ENCODE assay signal across 7 mouse cellular contexts in genomic region chr1:93101571-93102061, GRCm38 (mm10). TPM values are rescaled to one million over a fixed set of nuclear protein-coding genes. Genes with fewer than 3 reads are reported as not detected.
DNase-seq lines count a peak whose midpoint lies in the region; ATAC-seq and TF ChIP-seq lines count a peak whose summit lies in the region.

Kif1a (minus strand) TSS chr1:93101951.

- H3K4me2 ChIP-seq in forebrain, embryonic 15.5 days (replicated peaks), result peak within 1 kb of the TSS; percentile 97
- H3K4me2 ChIP-seq in intestine, embryonic 14.5 days (ENCODE audit: low read length), result peak within 1 kb of the TSS; percentile 99
- H3K4me2 ChIP-seq in limb, embryonic 12.5 days, result peak within 1 kb of the TSS; percentile 93

- no peaks in the 10 kb centered on the region for H3K27me3 ChIP-seq in forebrain, embryonic 15.5 days
- peaks cover 49% of the 10 kb centered on the region for H3K27me3 ChIP-seq in intestine, embryonic 14.5 days (replicated peaks; ENCODE audit: control insufficient read depth, insufficient read depth, low read length)
- H3K27me3 ChIP-seq in limb, embryonic 12.5 days, result peaks cover 70% of the 10 kb centered on the region

- peak; percentile 49 to 50 for DNase-seq in adrenal gland, adult 18-20 months (ENCODE audit: low spot score in 2 of 2)
- DNase-seq in cerebellum, adult 11 months, result peak; percentile 84
- DNase-seq in intestine, embryonic 14.5 days (ENCODE audit: low spot score), result peak; percentile 75
- no peak for DNase-seq in spleen, postnatal 36 days (ENCODE audit: low spot score in 2 of 2)

- no peak for TF ChIP-seq CTCF in olfactory bulb, adult 2 months (IDR thresholded peaks at IDR 0.05; ENCODE audit: insufficient read depth, low read depth, low read length)

- H3K4me1 ChIP-seq in forebrain, embryonic 15.5 days, result peaks cover 35% of the 10 kb centered on the region
- peaks cover 3% of the 10 kb centered on the region; the same call in 1 of the 2 replicates for H3K4me1 ChIP-seq in intestine, embryonic 14.5 days (replicated peaks; ENCODE audit: control insufficient read depth, insufficient read depth, low read length)
- peaks cover 19% of the 10 kb centered on the region for H3K4me1 ChIP-seq in limb, embryonic 12.5 days (replicated peaks)
- H3K4me1 ChIP-seq in olfactory bulb, adult 2 months (ENCODE audit: control insufficient read depth, insufficient read depth, low read length), result peaks cover 30% of the 10 kb centered on the region

- no peaks in the 10 kb centered on the region for H3K9me3 ChIP-seq in forebrain, embryonic 15.5 days
- H3K9me3 ChIP-seq in intestine, embryonic 14.5 days (ENCODE audit: control insufficient read depth, low read length), result no peaks in the 10 kb centered on the region
- no peaks in the 10 kb centered on the region for H3K9me3 ChIP-seq in limb, embryonic 12.5 days

- peak; percentile 94 for ATAC-seq in forebrain, embryonic 15.5 days (replicated peaks)
- peak; percentile 70; the same call in 1 of the 2 replicates for ATAC-seq in intestine, embryonic 14.5 days (replicated peaks; ENCODE audit: low FRiP score, low TSS enrichment, low read depth)
- ATAC-seq in limb, embryonic 12.5 days (ENCODE audit: insufficient number of reproducible peaks, insufficient read depth, low FRiP score, low TSS enrichment, low read depth), result 0 out of 2 replicates have a peak, but pooled peaks have one; percentile 20

- peak; percentile 94 for TF ChIP-seq POLR2A in olfactory bulb, adult 2 months (IDR thresholded peaks at IDR 0.05; ENCODE audit: insufficient read depth, low read depth, low read length)

- H3K9ac ChIP-seq in forebrain, embryonic 15.5 days (replicated peaks), result peak within 1 kb of the TSS; percentile 87
- peak within 1 kb of the TSS; percentile 47 for H3K9ac ChIP-seq in intestine, embryonic 14.5 days (ENCODE audit: low read length)
- H3K9ac ChIP-seq in limb, embryonic 12.5 days (replicated peaks), result peak within 1 kb of the TSS; percentile 61

- H3K27ac ChIP-seq in forebrain, embryonic 15.5 days (replicated peaks), result peak within 1 kb of the TSS; percentile 94
- H3K27ac ChIP-seq in intestine, embryonic 14.5 days (ENCODE audit: low read depth), result no peak within 1 kb of the TSS
- H3K27ac ChIP-seq in limb, embryonic 12.5 days, result no peak within 1 kb of the TSS
- H3K27ac ChIP-seq in olfactory bulb, adult 2 months (ENCODE audit: insufficient read depth, low read depth, low read length), result peak within 1 kb of the TSS; percentile 87

- H3K4me3 ChIP-seq in forebrain, embryonic 15.5 days, result peak within 1 kb of the TSS; percentile 91
- peak within 1 kb of the TSS; percentile 50 for H3K4me3 ChIP-seq in intestine, embryonic 14.5 days (ENCODE audit: low read depth, low read length)
- peak within 1 kb of the TSS; percentile 55 for H3K4me3 ChIP-seq in limb, embryonic 12.5 days (replicated peaks)
- H3K4me3 ChIP-seq in olfactory bulb, adult 2 months (ENCODE audit: insufficient read depth, low read depth, low read length), result peak within 1 kb of the TSS; percentile 62

- WGBS in forebrain, embryonic 15.5 days, result 2% methylated on average over 39 of the region's 39 CpGs
- WGBS in intestine, embryonic 14.5 days, result under 1% methylated on average over 36 of the region's 39 CpGs
- under 1% methylated on average over 39 of the region's 39 CpGs for WGBS in limb, embryonic 12.5 days
- WGBS in olfactory bulb, adult 2 months, result under 1% methylated on average over 39 of the region's 39 CpGs

- no peaks in the 10 kb centered on the region for H3K36me3 ChIP-seq in forebrain, embryonic 15.5 days
- no peaks in the 10 kb centered on the region for H3K36me3 ChIP-seq in intestine, embryonic 14.5 days (ENCODE audit: control insufficient read depth, insufficient read depth, low read length)
- H3K36me3 ChIP-seq in limb, embryonic 12.5 days, result no peaks in the 10 kb centered on the region

RNA-seq across cellular contexts. Expression of gene Kif1a, which starts in this region (rescaled TPM):
- 10 to 100 TPM; 37.9 to 38.1 TPM for total RNA-seq in adrenal gland, adult 18-20 months (2021)
- polyA plus RNA-seq in forebrain, embryonic 15.5 days (2015; fragmentation: Nextera tagmentation; extraction: Ambion mirVana), result 336 and 351 TPM in 2 replicates
- polyA plus RNA-seq in intestine, embryonic 14.5 days (2014; fragmentation: Nextera tagmentation; extraction: Ambion mirVana), result 15.8 and 16.7 TPM in 2 replicates
- 10.3 and 12.4 TPM in 2 replicates for polyA plus RNA-seq in limb, embryonic 12.5 days (2016; fragmentation: Nextera tagmentation; extraction: Ambion mirVana)
- 456 and 729 TPM in 2 replicates for polyA plus RNA-seq in olfactory bulb, adult 2 months (2012; ENCODE audit: insufficient read depth, insufficient read length, low replicate concordance, missing spikeins)

Comparison
In these comparisons a context has a peak if more than half of its experiments do, and no peak if none do; other contexts are left out.
1. RNA of gene Kif1a (polyA plus RNA-seq): 456 to 729 TPM in olfactory bulb, adult 2 months and 336 to 351 TPM in forebrain, embryonic 15.5 days; 15.8 to 16.7 TPM in intestine, embryonic 14.5 days and 10.3 to 12.4 TPM in limb, embryonic 12.5 days; every median in the first group is over 10 times any median in the second.
2. DNase-seq: peak in adrenal gland, adult 18-20 months (2 of 2), cerebellum, adult 11 months (single experiment) and intestine, embryonic 14.5 days (single experiment); none in spleen, postnatal 36 days (0 of 2).
3. ATAC-seq: peak in every context shown above with its lines; median percentile 94 in forebrain, embryonic 15.5 days; 70 in intestine, embryonic 14.5 days; 20 in limb, embryonic 12.5 days.
4. H3K27ac ChIP-seq: peak in forebrain, embryonic 15.5 days (single experiment) and olfactory bulb, adult 2 months (single experiment); none in intestine, embryonic 14.5 days (single experiment) and limb, embryonic 12.5 days (single experiment).
5. Peak in every context shown above with its lines, with median percentiles within 50 percentile points of each other: H3K4me2 ChIP-seq, H3K4me3 ChIP-seq and H3K9ac ChIP-seq.